Mouse (Mus musculus): ENCODE results near the gene Cab39l.

DNA sequence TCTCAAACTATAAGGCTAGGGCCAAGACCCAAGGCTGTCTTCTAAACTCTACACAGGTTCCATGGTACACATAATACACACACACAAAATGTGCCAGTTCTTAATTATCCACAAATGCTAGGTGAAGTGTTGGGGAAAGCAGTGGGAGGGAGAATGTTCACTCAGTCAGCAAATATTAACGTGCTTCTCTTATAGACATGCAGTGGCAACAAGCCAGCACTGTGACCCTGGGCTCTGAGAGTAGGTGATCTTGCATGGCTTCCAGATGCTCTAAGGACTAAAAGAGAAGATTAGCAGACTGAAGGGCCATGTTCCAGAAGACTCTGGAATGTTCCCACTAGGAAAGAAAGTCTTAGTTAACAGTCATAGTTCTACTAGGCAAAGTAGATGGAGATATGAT is 90.0 kb downstream of the Cab39l start:
- TF ChIP-seq CTCF (IDR thresholded peaks at IDR 0.05), result no peak
- no peak for TF ChIP-seq POLR2A (IDR thresholded peaks at IDR 0.05; ENCODE audit: insufficient read depth, low read depth, low read length)

Data from heart, adult 2 months (tissue).